Mouse (Mus musculus) embryonic fibroblast, embryonic 13.5 days (primary cell): ENCODE measurements at regions not wholly inside any gene's neighbourhood (a gene's known extent, or its start where the extent isn't known, plus 50 kb on each side); places are given as distances from the start of the nearest gene placed in this dataset.
A peak's percentile ranks its signal among the peaks of the same experiment; 100 is the strongest.

Experiments
- H3K27ac ChIP-seq: 2 replicates; pipeline ENCODE4 v1.5.1; 2012; ENCODE audit warnings: low read length, control low read depth, inconsistent platforms; ENCODE audit not compliant: insufficient read depth
- H3K4me1 ChIP-seq: 2 replicates; pipeline ENCODE4 v1.6.1; 2011; ENCODE audit warnings: low read length; ENCODE audit not compliant: control insufficient read depth, insufficient read depth
- H3K4me3 ChIP-seq: 2 replicates; pipeline ENCODE4 v1.5.1; 2011; ENCODE audit warnings: mild to moderate bottlenecking, control low read depth, low read length; ENCODE audit not compliant: insufficient read depth
- CTCF ChIP-seq: IDR thresholded peaks from 2 replicates; pipeline ENCODE4 v1.5.1; 2011; ENCODE audit warnings: mild to moderate bottlenecking, control low read depth, low read length, moderate library complexity, borderline replicate concordance; ENCODE audit not compliant: insufficient read depth
- POLR2A ChIP-seq: IDR thresholded peaks from 2 replicates; pipeline ENCODE4 v1.6.1; 2011; ENCODE audit warnings: low read depth, mild to moderate bottlenecking, control low read depth, low read length, moderate library complexity

DNA sequence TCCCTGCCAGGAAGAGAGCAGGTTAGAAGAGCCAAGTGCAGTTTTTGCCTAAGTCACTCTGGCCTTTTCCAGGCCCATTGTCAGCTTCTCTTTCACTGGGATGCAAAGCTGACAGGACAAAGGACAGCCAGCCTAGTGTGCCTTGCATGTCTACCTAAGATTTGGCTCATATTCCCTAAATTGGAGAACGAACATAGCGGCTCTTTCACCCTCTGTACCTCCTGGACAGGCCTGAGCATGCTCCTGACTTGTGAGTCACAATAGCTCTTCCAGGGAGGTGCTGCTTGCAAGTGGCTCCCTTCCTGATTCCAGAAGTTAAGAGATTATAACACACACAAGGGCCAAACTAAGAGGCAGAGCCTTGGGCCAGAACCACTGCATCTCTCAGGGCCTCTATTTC lies 97.1 kb downstream of the C1galt1 start:
- TF ChIP-seq POLR2A = no peak
- TF ChIP-seq CTCF = no peak
- Histone ChIP-seq H3K4me1 (0 out of 2 replicates have a peak, but pooled peaks cover 2% of the 10 kb centered on the region), H3K27ac (0 out of 2 replicates have a peak overlapping the region, but pooled peaks have one; percentile 12), H3K4me3 (no peak overlapping the region)

- H3K4me3 ChIP-seq = no peak overlapping the region
- TF ChIP-seq POLR2A (no peak), CTCF (no peak)
- H3K27ac ChIP-seq = no peak overlapping the region
- H3K4me1 ChIP-seq = 0 out of 2 replicates have a peak, but pooled peaks cover 2% of the 10 kb centered on the region
Measured at GRCm38 (mm10) chr6:7943192-7943591, 98.5 kb downstream of the C1galt1 start.

DNA sequence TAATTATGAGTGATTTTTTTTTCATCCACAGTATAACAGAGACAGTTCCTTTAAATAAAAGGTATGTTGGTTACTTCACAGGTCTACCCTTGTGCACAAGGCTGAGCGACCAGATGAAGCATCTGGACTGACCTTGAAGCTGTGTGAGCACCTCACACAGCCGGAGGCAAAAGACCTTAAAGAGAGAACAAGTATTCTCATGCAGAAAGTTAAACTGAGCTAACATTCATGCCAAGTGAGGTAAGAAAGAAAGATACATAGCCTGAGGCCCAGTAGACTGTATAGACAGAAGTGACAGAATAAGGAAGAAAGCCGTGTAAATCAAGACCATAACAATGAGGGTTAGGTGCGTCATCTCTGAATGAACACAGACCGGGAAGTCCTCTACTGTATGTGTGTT lies 99.0 kb downstream of the C1galt1 start:
- TF ChIP-seq POLR2A (no peak), CTCF (no peak)
- Histone ChIP-seq H3K4me3 (no peak overlapping the region), H3K27ac (no peak overlapping the region), H3K4me1 (0 out of 2 replicates have a peak, but pooled peaks cover 2% of the 10 kb centered on the region)
